In the genomic region with DNA sequence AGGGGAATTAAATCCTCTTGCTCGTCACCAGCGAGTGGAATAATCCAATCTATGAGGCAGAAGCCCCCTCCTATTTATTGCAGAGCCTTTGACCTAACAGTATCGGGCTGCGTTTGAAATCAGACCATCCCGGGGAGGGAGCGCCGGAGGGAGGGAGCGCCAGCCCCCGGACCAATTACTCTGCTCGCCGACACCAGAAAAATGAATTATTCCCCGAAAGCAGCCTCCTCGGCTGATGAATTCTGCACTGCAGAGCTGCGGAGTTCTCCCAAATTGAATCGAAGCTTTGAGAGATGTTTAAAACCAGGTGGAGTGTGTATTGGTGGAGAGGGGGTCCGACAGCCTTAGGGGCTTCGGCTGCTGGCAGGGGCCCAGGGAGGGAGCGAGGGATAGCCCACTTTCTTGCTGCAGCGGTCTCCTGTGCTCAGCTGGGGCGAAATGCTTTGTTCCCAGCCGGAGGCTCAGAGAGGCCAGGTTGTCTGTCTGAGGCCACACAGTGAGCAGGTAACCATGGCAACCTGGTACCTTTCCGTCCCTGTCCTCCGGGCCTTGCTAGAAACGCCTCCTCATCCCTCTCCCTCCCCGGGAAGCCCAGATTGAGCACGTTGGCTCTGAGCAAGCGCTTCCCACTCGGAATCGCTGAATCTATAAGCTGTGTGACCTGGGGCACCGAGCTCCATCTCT, we compare ENCODE assay signal across 8 mouse cellular contexts. TPM values are rescaled to one million over a fixed set of nuclear protein-coding genes. Genes with fewer than 3 reads are reported as not detected.
DNase-seq lines count a peak whose midpoint lies in the region; ATAC-seq lines count a peak whose summit lies in the region.

No protein-coding gene starts in this region.

- H3K36me3 ChIP-seq in embryonic facial prominence, embryonic 12.5 days: no peaks in the 10 kb centered on the region
- no peaks in the 10 kb centered on the region for H3K36me3 ChIP-seq in neural tube, embryonic 15.5 days

- peak; percentile 27 to 39 for DNase-seq in frontal cortex, postnatal 10 days (ENCODE audit: low spot score in 2 of 2)
- no peak for DNase-seq in frontal cortex, postnatal 14 days (ENCODE audit: low spot score in 2 of 2)
- peak; percentile 52 to 55 for DNase-seq in layer of hippocampus, postnatal 36 days
- DNase-seq in urinary bladder, postnatal 36 days (ENCODE audit: low spot score in 2 of 2): no peak
- DNase-seq in gastrocnemius, postnatal 10 days: no peak
- DNase-seq in thymus, adult 18-20 months: no peak

- H3K9ac ChIP-seq in embryonic facial prominence, embryonic 12.5 days: no peak overlapping the region
- peak overlapping the region; percentile 34 for H3K9ac ChIP-seq in neural tube, embryonic 15.5 days (replicated peaks)

- H3K4me1 ChIP-seq in embryonic facial prominence, embryonic 12.5 days: peaks cover 7% of the 10 kb centered on the region
- H3K4me1 ChIP-seq in neural tube, embryonic 15.5 days: peaks cover 28% of the 10 kb centered on the region

- H3K27ac ChIP-seq in embryonic facial prominence, embryonic 12.5 days: no peak overlapping the region
- peak overlapping the region; percentile 76 for H3K27ac ChIP-seq in neural tube, embryonic 15.5 days (replicated peaks)

- H3K4me3 ChIP-seq in embryonic facial prominence, embryonic 12.5 days: 0 out of 2 replicates have a peak overlapping the region, but pooled peaks have one; percentile 4
- peak overlapping the region; percentile 27 for H3K4me3 ChIP-seq in neural tube, embryonic 15.5 days (replicated peaks)

- WGBS in embryonic facial prominence, embryonic 12.5 days: under 1% methylated on average over 30 of the region's 30 CpGs
- WGBS in neural tube, embryonic 15.5 days: under 1% methylated on average over 30 of the region's 30 CpGs

- ATAC-seq in embryonic facial prominence, embryonic 12.5 days (ENCODE audit: insufficient number of reproducible peaks, insufficient read depth, low FRiP score, low TSS enrichment): no peak
- peak; percentile 60 for ATAC-seq in neural tube, embryonic 15.5 days (ENCODE audit: low FRiP score)

- H3K9me3 ChIP-seq in embryonic facial prominence, embryonic 12.5 days: no peaks in the 10 kb centered on the region
- no peaks in the 10 kb centered on the region for H3K9me3 ChIP-seq in neural tube, embryonic 15.5 days (replicated peaks)

- peak overlapping the region; percentile 27; the same call in 1 of the 2 replicates for H3K4me2 ChIP-seq in embryonic facial prominence, embryonic 12.5 days (replicated peaks)
- H3K4me2 ChIP-seq in neural tube, embryonic 15.5 days: peak overlapping the region; percentile 57

- H3K27me3 ChIP-seq in embryonic facial prominence, embryonic 12.5 days: peaks cover 80% of the 10 kb centered on the region
- peaks cover 26% of the 10 kb centered on the region for H3K27me3 ChIP-seq in neural tube, embryonic 15.5 days (replicated peaks)

RNA-seq across cellular contexts. Expression of a gene that starts 13.5 kb away (rescaled TPM):
- 4.1 and 4.7 TPM in 2 replicates for polyA plus RNA-seq in embryonic facial prominence, embryonic 12.5 days (2016; fragmentation: Nextera tagmentation; extraction: Ambion mirVana)
- total RNA-seq in layer of hippocampus, postnatal 36 days (2021): 100 to 1,000 TPM in 1 of 2 experiments, 10 to 100 TPM in 1; 91.4 to 102 TPM
- polyA plus RNA-seq in neural tube, embryonic 15.5 days (2015; fragmentation: Nextera tagmentation; extraction: Ambion mirVana): 17.2 and 19.0 TPM in 2 replicates
- total RNA-seq in gastrocnemius, postnatal 10 days (2021): under 1 TPM in 1 of 2 experiments, not detected in 1; 0.31 TPM

RNA-seq across cellular contexts. Expression of a gene that starts 13.7 kb away (rescaled TPM):
- polyA plus RNA-seq in embryonic facial prominence, embryonic 12.5 days (2016; fragmentation: Nextera tagmentation; extraction: Ambion mirVana): 19.7 and 23.6 TPM in 2 replicates
- 100 to 1,000 TPM; 132 to 136 TPM for total RNA-seq in layer of hippocampus, postnatal 36 days (2021)
- polyA plus RNA-seq in neural tube, embryonic 15.5 days (2015; fragmentation: Nextera tagmentation; extraction: Ambion mirVana): 89.4 and 104 TPM in 2 replicates
- 1 to 10 TPM in 1 of 2 experiments, under 1 TPM in 1; 0.75 to 1.6 TPM for total RNA-seq in gastrocnemius, postnatal 10 days (2021)

RNA-seq across cellular contexts. Expression of a gene that starts 22.0 kb away (rescaled TPM):
- polyA plus RNA-seq in embryonic facial prominence, embryonic 12.5 days (2016; fragmentation: Nextera tagmentation; extraction: Ambion mirVana): 10.6 and 10.8 TPM in 2 replicates
- 10 to 100 TPM; 28.5 to 29.1 TPM for total RNA-seq in layer of hippocampus, postnatal 36 days (2021)
- polyA plus RNA-seq in neural tube, embryonic 15.5 days (2015; fragmentation: Nextera tagmentation; extraction: Ambion mirVana): 20.6 and 21.9 TPM in 2 replicates
- total RNA-seq in gastrocnemius, postnatal 10 days (2021): 10 to 100 TPM; 21.3 to 22.8 TPM

RNA-seq across cellular contexts. Expression of a gene that starts 43.5 kb away (rescaled TPM):
- 1.7 and 1.8 TPM in 2 replicates for polyA plus RNA-seq in embryonic facial prominence, embryonic 12.5 days (2016; fragmentation: Nextera tagmentation; extraction: Ambion mirVana)
- total RNA-seq in layer of hippocampus, postnatal 36 days (2021): 1 to 10 TPM; 1.3 to 1.6 TPM
- 7.3 and 10.4 TPM in 2 replicates for polyA plus RNA-seq in neural tube, embryonic 15.5 days (2015; fragmentation: Nextera tagmentation; extraction: Ambion mirVana)
- total RNA-seq in gastrocnemius, postnatal 10 days (2021): under 1 TPM; 0.16 to 0.23 TPM

RNA-seq across cellular contexts. Expression of a gene that starts 43.8 kb away (rescaled TPM):
- polyA plus RNA-seq in embryonic facial prominence, embryonic 12.5 days (2016; fragmentation: Nextera tagmentation; extraction: Ambion mirVana): 80.2 and 87.3 TPM in 2 replicates
- 10 to 100 TPM; 14.5 to 15.6 TPM for total RNA-seq in layer of hippocampus, postnatal 36 days (2021)
- 99.2 and 99.9 TPM in 2 replicates for polyA plus RNA-seq in neural tube, embryonic 15.5 days (2015; fragmentation: Nextera tagmentation; extraction: Ambion mirVana)
- total RNA-seq in gastrocnemius, postnatal 10 days (2021): 10 to 100 TPM; 11.9 to 14.3 TPM

Comparison
In these comparisons a context has a peak if more than half of its experiments do, and no peak if none do; other contexts are left out.
1. DNase-seq: peak in frontal cortex, postnatal 10 days (2 of 2) and layer of hippocampus, postnatal 36 days (2 of 2); none in frontal cortex, postnatal 14 days (0 of 2), urinary bladder, postnatal 36 days (0 of 2), gastrocnemius, postnatal 10 days (single experiment) and thymus, adult 18-20 months (0 of 2).
2. RNA of a gene that starts 13.5 kb away (total RNA-seq): 91.4 to 102 TPM in layer of hippocampus, postnatal 36 days; 0.31 TPM in gastrocnemius, postnatal 10 days; every median in the first group is over 10 times any median in the second.
3. RNA of a gene that starts 13.7 kb away (total RNA-seq): 132 to 136 TPM in layer of hippocampus, postnatal 36 days; 0.75 to 1.6 TPM in gastrocnemius, postnatal 10 days; every median in the first group is over 10 times any median in the second.